Mouse (Mus musculus): ENCODE data around the gene Them7. TPM values are rescaled to one million over a fixed set of nuclear protein-coding genes. Genes with fewer than 3 reads are reported as not detected.

Gene Them7
- not detected in 2 replicates for polyA plus RNA-seq (2012; rRNA removed)

DNA sequence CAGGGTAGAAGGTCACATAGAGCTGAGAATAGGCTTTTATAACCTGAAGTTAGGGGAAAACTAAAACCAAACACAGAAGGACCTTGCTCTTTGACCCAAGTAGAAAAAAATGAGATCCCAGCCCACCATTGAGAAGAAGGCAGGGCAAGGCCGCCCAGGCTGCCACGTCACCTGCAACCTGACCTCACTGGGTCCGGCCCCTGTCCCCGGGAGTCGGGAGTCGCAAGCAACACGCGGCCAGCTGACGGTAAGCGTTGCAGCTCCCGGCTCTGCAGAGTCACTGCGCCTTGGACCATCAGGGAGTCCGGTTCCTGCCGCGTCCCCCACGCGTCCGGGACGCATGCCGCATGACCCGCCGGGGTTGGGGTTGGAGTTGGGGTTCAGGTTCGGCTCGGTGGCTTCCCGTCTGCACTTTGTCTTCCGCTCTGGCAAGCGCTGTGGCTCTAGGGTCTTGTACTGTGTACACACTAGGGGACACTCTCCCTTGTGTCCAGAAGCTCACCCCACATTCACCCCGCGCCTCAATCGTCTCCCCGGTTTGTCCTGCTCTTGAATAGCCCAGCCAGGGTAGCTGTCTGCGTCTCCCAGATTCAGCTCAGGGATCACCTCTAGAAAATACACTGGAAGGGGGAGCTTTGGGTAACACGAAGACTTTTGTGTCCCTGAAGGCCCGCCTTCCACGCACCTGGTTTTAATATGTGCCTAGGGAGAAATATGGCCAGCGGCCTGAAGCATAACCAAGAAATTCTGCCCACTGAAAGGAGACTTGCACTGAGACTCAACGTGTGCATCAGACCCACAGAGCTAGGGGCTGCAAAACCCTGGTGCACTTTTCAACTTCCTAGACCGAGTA is at the start of gene Them7:
Them7 (plus strand) TSS at position 187 of the 853 bp plus-strand sequence.
- no peaks in the 10 kb centered on the region for H3K4me1 ChIP-seq (ENCODE audit: control insufficient read depth, insufficient read depth, low read length)
- no peak within 1 kb of the TSS for H3K4me3 ChIP-seq (ENCODE audit: insufficient read depth, low read length)
- TF ChIP-seq CTCF (IDR thresholded peaks at IDR 0.05; ENCODE audit: extremely low read depth, insufficient read depth, low read length) (no peak), POLR2A (IDR thresholded peaks at IDR 0.05; ENCODE audit: extremely low read depth, insufficient read depth, low read length) (no peak)
- H3K27ac ChIP-seq (ENCODE audit: insufficient read depth, low read length): no peak within 1 kb of the TSS

- Histone ChIP-seq H3K4me3 (ENCODE audit: insufficient read depth, low read length) (no peak overlapping the region), H3K27ac (ENCODE audit: insufficient read depth, low read length) (no peak overlapping the region), H3K4me1 (ENCODE audit: control insufficient read depth, insufficient read depth, low read length) (no peaks in the 10 kb centered on the region)
- TF ChIP-seq CTCF (IDR thresholded peaks at IDR 0.05; ENCODE audit: extremely low read depth, insufficient read depth, low read length): no peak
- no peak for TF ChIP-seq POLR2A (IDR thresholded peaks at IDR 0.05; ENCODE audit: extremely low read depth, insufficient read depth, low read length)
These were observed 45.2 kb upstream of the Them7 start for GRCm38 (mm10) chr2:105178871-105179270.

- Histone ChIP-seq H3K4me1 (ENCODE audit: control insufficient read depth, insufficient read depth, low read length) (no peaks in the 10 kb centered on the region), H3K27ac (ENCODE audit: insufficient read depth, low read length) (no peak overlapping the region), H3K4me3 (ENCODE audit: insufficient read depth, low read length) (no peak overlapping the region)
- TF ChIP-seq POLR2A (IDR thresholded peaks at IDR 0.05; ENCODE audit: extremely low read depth, insufficient read depth, low read length) (no peak), CTCF (IDR thresholded peaks at IDR 0.05; ENCODE audit: extremely low read depth, insufficient read depth, low read length) (no peak)
These were observed 41.6 kb upstream of the Them7 start for GRCm38 (mm10) chr2:105182501-105182900.

GRCm38 (mm10) chr2:105185140-105185539 is 39.0 kb upstream of the Them7 start:
- no peak overlapping the region for H3K27ac ChIP-seq (ENCODE audit: insufficient read depth, low read length)
- TF ChIP-seq CTCF (IDR thresholded peaks at IDR 0.05; ENCODE audit: extremely low read depth, insufficient read depth, low read length): no peak
- TF ChIP-seq POLR2A (IDR thresholded peaks at IDR 0.05; ENCODE audit: extremely low read depth, insufficient read depth, low read length): no peak
- H3K4me1 ChIP-seq (ENCODE audit: control insufficient read depth, insufficient read depth, low read length): no peaks in the 10 kb centered on the region
- H3K4me3 ChIP-seq (ENCODE audit: insufficient read depth, low read length): no peak overlapping the region

- Histone ChIP-seq H3K4me3 (ENCODE audit: insufficient read depth, low read length) (no peak overlapping the region), H3K4me1 (ENCODE audit: control insufficient read depth, insufficient read depth, low read length) (no peaks in the 10 kb centered on the region), H3K27ac (ENCODE audit: insufficient read depth, low read length) (no peak overlapping the region)
- TF ChIP-seq CTCF (IDR thresholded peaks at IDR 0.05; ENCODE audit: extremely low read depth, insufficient read depth, low read length) (no peak), POLR2A (IDR thresholded peaks at IDR 0.05; ENCODE audit: extremely low read depth, insufficient read depth, low read length) (no peak)
These were observed 38.2 kb upstream of the Them7 start for GRCm38 (mm10) chr2:105185768-105186529.

GRCm38 (mm10) chr2:105186591-105186990 is 37.5 kb upstream of the Them7 start:
- Histone ChIP-seq H3K4me3 (ENCODE audit: insufficient read depth, low read length) (no peak overlapping the region), H3K4me1 (ENCODE audit: control insufficient read depth, insufficient read depth, low read length) (no peaks in the 10 kb centered on the region), H3K27ac (ENCODE audit: insufficient read depth, low read length) (no peak overlapping the region)
- no peak for TF ChIP-seq CTCF (IDR thresholded peaks at IDR 0.05; ENCODE audit: extremely low read depth, insufficient read depth, low read length)
- no peak for TF ChIP-seq POLR2A (IDR thresholded peaks at IDR 0.05; ENCODE audit: extremely low read depth, insufficient read depth, low read length)

- Histone ChIP-seq H3K27ac (ENCODE audit: insufficient read depth, low read length) (no peak overlapping the region), H3K4me1 (ENCODE audit: control insufficient read depth, insufficient read depth, low read length) (no peaks in the 10 kb centered on the region), H3K4me3 (ENCODE audit: insufficient read depth, low read length) (no peak overlapping the region)
- TF ChIP-seq CTCF (IDR thresholded peaks at IDR 0.05; ENCODE audit: extremely low read depth, insufficient read depth, low read length) (peak; percentile 32; the same call in 1 of the 2 replicates), POLR2A (IDR thresholded peaks at IDR 0.05; ENCODE audit: extremely low read depth, insufficient read depth, low read length) (no peak)
These were observed 35.9 kb upstream of the Them7 start for GRCm38 (mm10) chr2:105188182-105188581.

GRCm38 (mm10) chr2:105189352-105189751 is 34.8 kb upstream of the Them7 start:
- TF ChIP-seq CTCF (IDR thresholded peaks at IDR 0.05; ENCODE audit: extremely low read depth, insufficient read depth, low read length) (peak; percentile 22; the same call in 1 of the 2 replicates), POLR2A (IDR thresholded peaks at IDR 0.05; ENCODE audit: extremely low read depth, insufficient read depth, low read length) (no peak)
- H3K4me3 ChIP-seq (ENCODE audit: insufficient read depth, low read length): no peak overlapping the region
- no peak overlapping the region for H3K27ac ChIP-seq (ENCODE audit: insufficient read depth, low read length)
- H3K4me1 ChIP-seq (ENCODE audit: control insufficient read depth, insufficient read depth, low read length): no peaks in the 10 kb centered on the region

GRCm38 (mm10) chr2:105200152-105200551 is 24.0 kb upstream of the Them7 start:
- no peaks in the 10 kb centered on the region for H3K4me1 ChIP-seq (ENCODE audit: control insufficient read depth, insufficient read depth, low read length)
- TF ChIP-seq POLR2A (IDR thresholded peaks at IDR 0.05; ENCODE audit: extremely low read depth, insufficient read depth, low read length): no peak
- no peak for TF ChIP-seq CTCF (IDR thresholded peaks at IDR 0.05; ENCODE audit: extremely low read depth, insufficient read depth, low read length)
- H3K4me3 ChIP-seq (ENCODE audit: insufficient read depth, low read length): no peak overlapping the region
- H3K27ac ChIP-seq (ENCODE audit: insufficient read depth, low read length): no peak overlapping the region

Data from cortical plate, adult 2 months (tissue).